Mouse (Mus musculus) right cerebral cortex, adult 18-20 months (tissue): Measurements from ENCODE around the gene Gm44965.
A peak's percentile ranks its signal among the peaks of the same experiment; 100 is the strongest.

ENCODE experiments used
- DNase-seq: peaks from one replicate; pipeline ENCODE4 v3.0.0; 2022; ENCODE audit warnings: mixed read lengths

The Gm44965 gene

DNA sequence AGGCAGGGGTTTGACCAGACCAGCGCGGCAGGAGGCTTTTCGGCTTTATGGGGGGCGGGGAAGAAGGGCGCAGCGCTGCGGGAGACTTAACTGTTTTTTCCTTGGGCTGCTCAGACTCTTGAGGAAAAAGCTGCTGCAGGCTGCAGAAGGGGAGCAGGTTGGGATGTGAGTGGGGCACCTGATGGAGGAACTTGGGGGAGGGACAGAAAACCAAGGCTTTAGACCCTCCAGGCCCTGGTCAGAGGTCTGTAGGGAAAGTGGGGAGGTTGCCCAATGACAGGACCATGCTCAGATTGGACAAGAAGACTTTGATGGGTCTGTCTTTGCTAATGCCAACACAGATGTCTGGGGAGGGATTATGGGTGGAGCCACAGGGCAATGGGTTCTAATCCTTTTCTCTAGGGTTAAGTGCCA lies 33.8 kb downstream of the Gm44965 start:
- no peak for DNase-seq

DNA sequence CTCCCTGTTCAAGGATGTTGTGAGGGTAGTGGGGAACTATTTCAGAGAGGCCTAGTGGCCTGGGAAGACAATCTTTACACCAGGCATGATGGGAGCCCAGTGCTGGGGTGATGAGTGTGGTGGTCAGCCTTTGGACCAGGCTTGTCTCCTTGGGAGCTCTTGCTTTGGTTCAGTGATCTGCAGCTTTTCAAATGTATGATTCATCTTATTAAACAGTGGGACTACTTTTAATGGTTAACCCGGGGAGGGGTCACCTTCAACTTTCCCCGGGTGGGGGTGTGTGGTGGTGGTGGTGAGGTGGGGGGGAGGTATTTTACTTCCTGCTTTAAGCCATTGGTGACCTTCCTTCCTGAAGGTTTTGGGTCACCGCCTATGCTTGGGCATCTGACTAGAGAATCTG lies 34.6 kb downstream of the Gm44965 start:
- no peak for DNase-seq

DNA sequence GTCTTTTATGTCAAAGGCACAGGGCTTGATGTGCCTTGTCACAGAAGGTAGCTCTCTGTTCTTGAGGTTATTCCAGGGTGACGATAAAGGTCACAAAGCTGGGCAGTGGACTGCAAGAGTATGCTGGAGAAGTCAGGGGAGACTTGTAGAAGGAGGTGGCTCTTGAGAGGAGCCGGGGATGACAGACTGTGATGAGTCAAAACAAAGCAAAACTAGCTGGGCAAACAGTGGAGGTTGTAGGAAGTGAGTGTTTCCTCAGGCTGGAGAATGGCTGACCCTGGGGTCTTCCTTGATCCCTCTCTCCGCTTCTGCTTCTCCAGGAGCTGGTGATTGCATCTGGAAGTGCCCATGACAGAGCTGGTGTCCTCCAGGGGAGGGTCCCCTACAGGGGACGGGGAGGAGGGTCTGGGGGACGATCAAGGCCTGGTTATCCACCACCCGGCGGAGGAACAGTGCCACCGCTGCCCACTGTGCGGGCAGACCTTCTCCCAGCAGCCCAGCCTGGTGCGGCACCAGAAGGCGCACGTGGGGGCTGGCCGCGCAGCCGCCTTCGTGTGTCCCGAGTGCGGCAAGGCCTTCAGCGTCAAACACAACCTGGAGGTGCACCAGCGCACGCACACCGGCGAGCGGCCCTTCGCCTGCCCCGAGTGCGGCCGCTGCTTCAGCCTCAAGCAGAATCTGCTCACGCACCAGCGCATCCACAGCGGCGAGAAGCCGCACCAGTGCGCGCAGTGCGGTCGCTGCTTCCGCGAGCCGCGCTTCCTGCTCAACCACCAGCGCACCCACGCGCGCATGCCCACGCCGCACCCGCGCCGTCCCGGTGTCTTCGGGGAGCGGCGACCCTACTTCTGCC lies 35.3 kb downstream of the Gm44965 start:
- DNase-seq, result peak; percentile 74

DNA sequence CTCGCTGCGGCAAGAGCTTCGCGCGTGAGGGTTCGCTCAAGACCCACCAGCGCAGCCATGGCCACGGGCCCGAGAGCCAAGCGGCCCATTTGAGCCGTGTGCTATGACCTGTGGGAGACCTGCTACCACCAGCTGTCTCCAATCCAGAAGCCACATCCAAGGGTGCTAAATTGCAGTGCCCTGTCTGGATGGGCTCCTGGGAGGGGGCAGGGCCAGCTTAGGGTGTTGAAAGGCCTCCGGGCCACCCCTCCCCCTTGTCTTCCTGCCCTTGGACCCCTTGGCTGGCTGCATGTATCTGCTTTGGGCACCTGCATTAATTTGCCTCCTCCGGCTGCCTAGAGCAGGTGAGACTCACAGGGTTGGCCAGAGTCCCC lies 35.9 kb downstream of the Gm44965 start:
- no peak for DNase-seq

DNA sequence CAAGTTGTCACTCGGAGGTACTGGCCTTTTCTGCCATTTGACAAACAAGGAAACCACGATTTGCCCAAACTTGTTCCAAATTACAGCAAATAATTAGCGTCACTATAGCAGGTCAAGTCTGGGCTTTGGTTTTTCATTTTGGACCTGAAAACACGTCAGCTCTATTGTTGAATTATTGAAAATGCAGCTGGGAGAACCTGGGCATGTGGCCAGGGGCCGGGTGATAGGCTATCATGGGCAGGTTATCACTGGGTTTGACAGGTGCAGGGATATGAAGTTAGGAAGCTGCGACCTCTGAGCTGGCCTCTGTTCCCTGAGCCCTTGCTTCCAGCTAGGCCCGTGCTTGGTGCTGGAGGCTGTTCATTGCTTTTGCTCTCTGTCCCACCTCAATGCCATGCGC lies 37.1 kb downstream of the Gm44965 start:
- DNase-seq, result no peak

DNA sequence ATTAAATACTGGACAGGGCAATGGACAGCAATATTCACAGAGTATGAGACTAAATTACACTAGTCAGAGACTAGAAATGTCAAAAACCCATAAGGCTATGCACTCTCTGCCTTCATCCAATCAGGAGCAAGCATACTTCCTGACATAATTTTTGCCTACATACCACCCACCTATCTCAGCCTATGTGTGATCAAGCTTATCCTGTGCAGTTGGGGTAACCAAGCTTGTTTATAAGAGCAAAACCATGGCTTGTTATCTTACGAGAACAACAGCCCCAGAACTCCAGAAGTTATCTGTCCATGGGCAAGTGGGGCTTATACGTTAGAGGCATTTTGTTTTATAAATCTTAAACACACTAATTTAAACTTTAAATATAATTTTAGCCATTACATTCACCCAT lies 41.4 kb downstream of the Gm44965 start:
- DNase-seq, result no peak

DNA sequence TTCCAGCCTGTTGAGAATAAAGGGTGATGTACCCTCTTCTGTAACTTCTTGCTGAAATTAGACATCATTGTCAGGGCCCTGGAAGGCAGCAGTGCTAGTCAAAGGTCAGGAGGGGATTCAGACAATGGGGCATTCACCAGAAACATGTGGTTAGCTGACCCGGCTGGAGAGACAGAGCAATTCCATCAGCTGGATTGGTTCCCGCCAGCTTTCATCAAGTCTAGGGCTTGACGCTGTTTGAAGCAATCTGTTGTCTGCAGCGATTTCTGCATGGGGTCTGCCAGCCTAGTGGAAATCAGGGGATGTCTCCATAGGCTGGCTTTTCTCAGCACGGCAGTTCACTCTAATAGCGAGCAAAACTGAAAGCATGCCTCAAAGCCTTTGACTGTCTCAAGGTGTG lies 42.8 kb downstream of the Gm44965 start:
- DNase-seq, result no peak

DNA sequence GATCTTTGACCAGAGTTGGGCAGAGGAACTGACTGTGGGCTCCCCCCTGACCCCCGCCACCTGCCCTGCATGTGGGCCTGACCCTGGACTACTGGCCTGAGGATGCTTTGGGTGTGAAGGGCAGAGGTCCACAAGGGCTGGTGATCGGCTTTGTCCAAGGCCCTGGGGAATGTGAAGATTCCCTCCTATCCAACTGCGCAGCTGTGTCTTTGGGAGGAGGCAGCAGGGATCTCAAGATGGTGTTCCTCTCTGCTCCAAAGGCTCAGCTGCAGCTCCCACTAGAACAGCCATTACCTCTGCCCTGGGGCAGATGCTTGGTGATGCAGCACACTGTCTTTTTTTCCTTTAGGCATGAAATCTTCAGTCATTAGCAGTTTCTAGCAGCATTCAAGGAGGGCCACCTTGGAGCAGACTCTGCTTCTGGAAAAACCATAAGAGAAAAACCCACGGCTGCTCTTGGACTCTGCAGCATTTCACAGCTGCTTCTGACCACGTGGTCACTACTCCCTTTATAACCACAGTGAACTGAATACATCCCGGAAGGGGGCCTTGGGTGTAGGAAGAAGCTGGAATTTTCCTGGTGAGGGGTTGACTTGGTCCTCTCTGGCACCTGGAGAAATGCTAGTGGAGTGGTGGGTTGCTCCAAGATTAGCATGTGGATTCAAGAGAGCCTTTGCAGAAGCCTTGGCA lies 44.2 kb downstream of the Gm44965 start:
- DNase-seq, result no peak

- DNase-seq, result no peak
Observed at GRCm38 (mm10) chr6:48638553-48638952, 44.8 kb downstream of the Gm44965 start.

- DNase-seq, result no peak
Observed at GRCm38 (mm10) chr6:48641391-48641790, 47.6 kb downstream of the Gm44965 start.

GRCm38 (mm10) chr6:48642764-48643292 lies 49.1 kb downstream of the Gm44965 start:
- peak; percentile 41 for DNase-seq

DNA sequence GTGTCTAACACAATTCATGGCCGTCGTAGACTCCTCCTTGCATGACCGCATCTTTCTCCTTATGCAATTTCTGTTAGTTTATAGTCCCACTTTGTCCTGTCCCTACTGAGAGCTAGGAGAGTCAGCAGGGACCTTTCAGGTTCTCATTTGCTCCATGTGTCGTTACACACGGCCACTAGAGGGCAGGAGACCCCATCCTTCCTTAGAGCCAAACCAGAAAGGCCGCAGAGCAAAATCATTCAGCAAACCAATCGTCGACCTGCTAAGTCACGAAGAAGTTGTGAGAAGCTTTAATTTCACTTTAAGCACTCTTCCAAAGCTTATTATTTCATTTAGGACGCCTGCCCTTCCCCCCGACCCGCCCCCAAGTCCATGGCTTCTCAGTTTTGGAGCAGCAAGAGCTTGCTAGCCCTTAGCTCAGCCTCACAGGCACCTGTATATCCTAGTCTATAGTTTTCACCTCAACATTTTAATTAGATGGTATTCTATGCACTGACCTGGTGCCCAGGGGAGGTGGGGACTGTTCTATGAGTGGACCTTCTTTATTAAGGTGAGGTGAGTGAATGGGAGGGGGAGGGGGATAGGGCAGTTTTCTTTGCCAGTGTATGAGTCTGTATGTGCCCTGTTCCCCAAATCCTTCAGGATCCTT lies 52.0 kb downstream of the Gm44965 start:
- DNase-seq, result peak; percentile 64

- DNase-seq, result no peak
Observed at GRCm38 (mm10) chr6:48646309-48646690, 52.6 kb downstream of the Gm44965 start.

- DNase-seq, result no peak
Observed at GRCm38 (mm10) chr6:48646995-48647394, 53.3 kb downstream of the Gm44965 start, which contains the start of gene Gimap8. TSS of gene Gimap8 (plus strand) at chr6:48647234.

- no peak for DNase-seq
Observed at GRCm38 (mm10) chr6:48647611-48648010, 53.9 kb downstream of the Gm44965 start.

GRCm38 (mm10) chr6:48648779-48649178 lies 55.0 kb downstream of the Gm44965 start:
- no peak for DNase-seq

GRCm38 (mm10) chr6:48650041-48650440 lies 56.3 kb downstream of the Gm44965 start:
- DNase-seq, result no peak

DNA sequence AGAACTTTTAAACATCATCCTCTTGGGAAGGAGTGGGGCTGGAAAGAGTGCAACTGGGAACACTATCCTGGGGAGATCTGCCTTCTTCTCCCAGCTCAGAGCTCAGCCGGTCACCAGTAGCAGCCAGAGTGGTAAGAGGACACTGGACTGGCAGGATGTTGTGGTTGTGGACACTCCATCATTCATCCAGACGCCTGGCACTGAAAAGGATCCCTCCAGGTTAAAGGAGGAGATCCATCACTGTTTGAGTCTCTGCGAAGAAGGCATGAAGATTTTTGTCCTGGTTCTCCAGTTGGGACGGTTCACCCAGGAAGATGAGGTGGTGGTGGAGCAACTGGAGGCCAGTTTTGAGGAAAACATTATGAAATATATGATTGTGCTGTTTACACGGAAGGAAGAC lies 65.0 kb downstream of the Gm44965 start:
- DNase-seq, result no peak

- no peak for DNase-seq
Observed at GRCm38 (mm10) chr6:48664750-48665149, 71.0 kb downstream of the Gm44965 start.

GRCm38 (mm10) chr6:48665471-48665870 lies 71.7 kb downstream of the Gm44965 start:
- DNase-seq, result no peak

- DNase-seq, result no peak
Observed at GRCm38 (mm10) chr6:48666159-48666586, 72.4 kb downstream of the Gm44965 start.

- DNase-seq, result no peak
Observed at GRCm38 (mm10) chr6:48668022-48668421, 74.3 kb downstream of the Gm44965 start.
